Mouse (Mus musculus) embryonic fibroblast, embryonic 13.5 days (primary cell): ENCODE results near the gene Pelp1.

Source experiments
- CTCF ChIP-seq: IDR thresholded peaks from 2 replicates; pipeline ENCODE4 v1.5.1; 2011; ENCODE audit warnings: mild to moderate bottlenecking, control low read depth, low read length, moderate library complexity, borderline replicate concordance; ENCODE audit not compliant: insufficient read depth
- POLR2A ChIP-seq: IDR thresholded peaks from 2 replicates; pipeline ENCODE4 v1.6.1; 2011; ENCODE audit warnings: low read depth, mild to moderate bottlenecking, control low read depth, low read length, moderate library complexity

DNA sequence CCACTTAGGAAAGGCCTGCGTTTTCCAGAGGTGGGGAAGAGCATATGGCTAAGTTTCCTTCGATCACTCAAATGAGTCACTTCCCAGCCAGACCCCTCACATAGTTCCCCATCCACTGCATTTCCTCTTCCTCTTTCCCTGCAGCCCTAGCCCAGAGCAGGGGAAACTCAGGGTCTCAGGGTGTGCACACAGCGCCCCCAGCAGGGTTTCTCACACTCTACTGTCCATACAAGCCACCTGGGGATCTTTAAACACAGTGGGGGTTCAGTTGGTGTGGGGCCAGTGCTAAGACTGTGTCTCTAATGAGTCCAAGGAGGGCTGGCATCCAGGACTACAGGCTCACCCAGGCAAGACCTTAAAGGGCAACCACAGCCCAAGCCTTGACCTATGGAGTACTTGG is 36.9 kb upstream of the Pelp1 start:
- no peak for TF ChIP-seq CTCF
- no peak for TF ChIP-seq POLR2A
